9 mouse cellular contexts compared by ENCODE assay signal in the genomic region with DNA sequence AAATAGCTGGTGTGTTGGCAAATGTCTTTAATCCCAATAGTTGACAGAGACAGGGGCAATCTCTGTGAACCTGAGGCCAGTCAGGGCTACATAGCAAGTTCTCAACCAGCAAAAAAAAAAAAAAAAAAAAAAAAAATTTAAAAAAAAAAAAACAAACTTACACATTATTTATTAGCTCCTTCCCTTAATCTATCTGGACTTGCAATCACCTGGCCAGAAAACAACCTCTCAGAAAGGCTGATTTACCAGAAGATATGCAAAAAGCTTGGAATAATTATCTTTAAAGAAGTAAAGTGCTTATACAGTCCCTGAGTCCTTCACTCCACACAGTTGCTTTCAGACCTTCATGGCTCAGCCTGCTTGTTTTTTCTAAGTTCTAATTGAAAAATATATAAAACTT. TPM values are rescaled to one million over a fixed set of nuclear protein-coding genes. Genes with fewer than 3 reads are reported as not detected.
A peak's percentile ranks its signal among the peaks of the same experiment; 100 is the strongest.
DNase-seq lines count a peak whose midpoint lies in the region; ATAC-seq and TF ChIP-seq lines count a peak whose summit lies in the region.
"Had no signal": no experiment of that assay in that cellular context is flagged by ENCODE, and none has a peak within 500 bp of the region (broad histone marks: within the 10 kb centered on the region; RNA-seq: fewer than 3 reads in every experiment).

No protein-coding gene starts in this region.

- peak overlapping the region; percentile 65 for H3K4me2 ChIP-seq in forebrain, postnatal 0 days (ENCODE audit: low read depth)
- H3K4me2 ChIP-seq in liver, embryonic 16.5 days (ENCODE audit: low read depth, low read length): peak overlapping the region; percentile 97

- H3K79me2 ChIP-seq in C2C12 (ENCODE audit: control insufficient read depth, insufficient read depth): peaks cover 97% of the 10 kb centered on the region

- peak overlapping the region; percentile 95 for H3K4me3 ChIP-seq in erythroblast, embryonic 14.5 days (replicated peaks)
- peak overlapping the region; percentile 100 for H3K4me3 ChIP-seq in C2C12 (ENCODE audit: insufficient read depth, poor library complexity, severe bottlenecking)
- H3K4me3 ChIP-seq in forebrain, postnatal 0 days (ENCODE audit: low read depth, low read length): peak overlapping the region; percentile 84
- H3K4me3 ChIP-seq in liver, embryonic 16.5 days (ENCODE audit: low read depth, low read length): peak overlapping the region; percentile 96

- no peaks in the 10 kb centered on the region for H3K27me3 ChIP-seq in erythroblast, embryonic 14.5 days (ENCODE audit: control insufficient read depth)
- no peaks in the 10 kb centered on the region for H3K27me3 ChIP-seq in C2C12 (ENCODE audit: control insufficient read depth, insufficient read depth, insufficient read length)
- H3K27me3 ChIP-seq in forebrain, postnatal 0 days (ENCODE audit: insufficient read depth, low read length): no peaks in the 10 kb centered on the region
- no peaks in the 10 kb centered on the region for H3K27me3 ChIP-seq in liver, embryonic 16.5 days (ENCODE audit: control insufficient read depth, insufficient read depth, low read depth, low read length)

- no peak overlapping the region for H3ac ChIP-seq in C2C12 (ENCODE audit: control insufficient read depth, insufficient read length, low read depth)

- peaks cover 5% of the 10 kb centered on the region for H3K36me3 ChIP-seq in erythroblast, embryonic 14.5 days (ENCODE audit: control insufficient read depth)
- peaks cover 38% of the 10 kb centered on the region for H3K36me3 ChIP-seq in C2C12 (ENCODE audit: control insufficient read depth, insufficient read depth)
- H3K36me3 ChIP-seq in forebrain, postnatal 0 days (ENCODE audit: insufficient read depth): no peaks in the 10 kb centered on the region
- H3K36me3 ChIP-seq in liver, embryonic 16.5 days (ENCODE audit: control insufficient read depth, insufficient read depth): no peaks in the 10 kb centered on the region

- no peak for ATAC-seq in erythroblast, adult 5-6 weeks (replicated peaks; ENCODE audit: low FRiP score, poor library complexity, severe bottlenecking)
- no peak for ATAC-seq in forebrain, postnatal 0 days
- ATAC-seq in liver, embryonic 16.5 days (ENCODE audit: low read depth): no peak
- no peak for ATAC-seq in granulocyte monocyte progenitor cell, adult 5-6 weeks (replicated peaks; ENCODE audit: poor library complexity, severe bottlenecking)

- DNase-seq in forebrain, postnatal 0 days: no peak
- DNase-seq in retina, embryonic 14.5 days (ENCODE audit: low spot score): no peak
- DNase-seq in embryo, embryonic 11 days: no peak
- DNase-seq: heart, postnatal 36 days had no signal

- peaks cover 44% of the 10 kb centered on the region for H3K4me1 ChIP-seq in erythroblast, embryonic 14.5 days (ENCODE audit: control insufficient read depth)
- H3K4me1 ChIP-seq in forebrain, postnatal 0 days (ENCODE audit: insufficient read depth): peaks cover 16% of the 10 kb centered on the region
- H3K4me1 ChIP-seq in liver, embryonic 16.5 days (ENCODE audit: control insufficient read depth, low read depth, low read length): peaks cover 27% of the 10 kb centered on the region

- H3K79me3 ChIP-seq in C2C12 (ENCODE audit: low read depth): peaks cover 87% of the 10 kb centered on the region

- H3K27ac ChIP-seq in forebrain, postnatal 0 days (ENCODE audit: low read depth, low read length): no peak overlapping the region
- H3K27ac ChIP-seq in liver, embryonic 16.5 days (ENCODE audit: low read length): no peak overlapping the region

- no peaks in the 10 kb centered on the region for H3K9me3 ChIP-seq in erythroblast, embryonic 14.5 days (ENCODE audit: control insufficient read depth, low read length)
- no peaks in the 10 kb centered on the region for H3K9me3 ChIP-seq in forebrain, postnatal 0 days (ENCODE audit: low read length)
- no peaks in the 10 kb centered on the region for H3K9me3 ChIP-seq in liver, embryonic 16.5 days (replicated peaks; ENCODE audit: control insufficient read depth, low read length)

- no peak for TF ChIP-seq CTCF in C2C12 (IDR thresholded peaks at IDR 0.05; ENCODE audit: control insufficient read depth, insufficient read depth, insufficient read length)
- no peak for TF ChIP-seq CTCF in forebrain, postnatal 0 days (IDR thresholded peaks at IDR 0.05; ENCODE audit: low read depth)

- no peak overlapping the region for H3K9ac ChIP-seq in forebrain, postnatal 0 days
- peak overlapping the region; percentile 95 for H3K9ac ChIP-seq in liver, embryonic 16.5 days (ENCODE audit: low read depth, low read length)

TF ChIP-seq in C2C12, 6 proteins besides CTCF, POLR2A, EP300 and RAD21:
- TF ChIP-seq MYOD1 (IDR thresholded peaks at IDR 0.05; ENCODE audit: control insufficient read depth, insufficient read length, low read depth) (no peak), MYOG (IDR thresholded peaks at IDR 0.05; ENCODE audit: control insufficient read depth, extremely low read depth, insufficient read length) (no peak), CEBPB (IDR thresholded peaks at IDR 0.05; ENCODE audit: low read depth) (no peak), USF1 (IDR thresholded peaks at IDR 0.05; ENCODE audit: low read depth) (no peak), FOSL1 (IDR thresholded peaks at IDR 0.05; ENCODE audit: insufficient read depth, low read length, poor library complexity, severe bottlenecking) (no peak), MAX (IDR thresholded peaks at IDR 0.05) (no peak)

RNA-seq across cellular contexts. Expression of a gene that starts 1.7 kb away (rescaled TPM):
- 4.7 and 4.8 TPM in 2 replicates for polyA plus RNA-seq in erythroblast, embryonic 14.5 days (2012)
- total RNA-seq in erythroblast, adult 5-6 weeks (2015; ENCODE audit: low replicate concordance): 14.8 and 48.3 TPM in 2 replicates
- total RNA-seq in erythroblast, adult 5-6 weeks (2017; ENCODE audit: low replicate concordance): 27.7 and 35.1 TPM in 2 replicates
- 203 TPM for polyA plus RNA-seq in C2C12 (2012; fragmentation: generic; extraction: Trizol)
- 140 and 143 TPM in 2 replicates for total RNA-seq in forebrain, postnatal 0 days (2014; rRNA removed)
- polyA plus RNA-seq in forebrain, postnatal 0 days (2015; fragmentation: Nextera tagmentation; extraction: Ambion mirVana): 206 and 223 TPM in 2 replicates
- 59.2 and 59.4 TPM in 2 replicates for polyA plus RNA-seq in liver, embryonic 16.5 days (2015; fragmentation: Nextera tagmentation; extraction: Ambion mirVana)
- 134 and 171 TPM in 2 replicates for total RNA-seq in granulocyte monocyte progenitor cell, adult 5-6 weeks (2014; fragmentation: Nextera tagmentation)
- 292 and 310 TPM in 2 replicates for total RNA-seq in granulocyte monocyte progenitor cell, adult 5-6 weeks (2017)

RNA-seq across cellular contexts. Expression of a gene that starts 1.7 kb away (rescaled TPM):
- polyA plus RNA-seq in erythroblast, embryonic 14.5 days (2012): 0.03 and 0.06 TPM in 2 replicates
- total RNA-seq in erythroblast, adult 5-6 weeks (2015; ENCODE audit: low replicate concordance): 0.63 and 3.8 TPM in 2 replicates
- 3.3 and 7.2 TPM in 2 replicates for total RNA-seq in erythroblast, adult 5-6 weeks (2017; ENCODE audit: low replicate concordance)
- 7.4 TPM for polyA plus RNA-seq in C2C12 (2012; fragmentation: generic; extraction: Trizol)
- 6.5 and 8.5 TPM in 2 replicates for total RNA-seq in forebrain, postnatal 0 days (2014; rRNA removed)
- polyA plus RNA-seq in forebrain, postnatal 0 days (2015; fragmentation: Nextera tagmentation; extraction: Ambion mirVana): 4.3 and 7.4 TPM in 2 replicates
- polyA plus RNA-seq in liver, embryonic 16.5 days (2015; fragmentation: Nextera tagmentation; extraction: Ambion mirVana): 5.9 and 6.6 TPM in 2 replicates
- 14.8 and 17.3 TPM in 2 replicates for total RNA-seq in granulocyte monocyte progenitor cell, adult 5-6 weeks (2014; fragmentation: Nextera tagmentation)
- total RNA-seq in granulocyte monocyte progenitor cell, adult 5-6 weeks (2017): 17.1 and 22.4 TPM in 2 replicates

RNA-seq across cellular contexts. Expression of a gene that starts 9.9 kb away (rescaled TPM):
- 0.03 and 0.04 TPM in 2 replicates for polyA plus RNA-seq in erythroblast, embryonic 14.5 days (2012)
- not detected in 2 replicates for total RNA-seq in erythroblast, adult 5-6 weeks (2015; ENCODE audit: low replicate concordance)
- not detected in 2 replicates for total RNA-seq in erythroblast, adult 5-6 weeks (2017; ENCODE audit: low replicate concordance)
- 0.09 TPM for polyA plus RNA-seq in C2C12 (2012; fragmentation: generic; extraction: Trizol)
- total RNA-seq in forebrain, postnatal 0 days (2014; rRNA removed): not detected in 2 replicates
- 0.18 TPM in 1 of 2 replicates, not detected in the other for polyA plus RNA-seq in forebrain, postnatal 0 days (2015; fragmentation: Nextera tagmentation; extraction: Ambion mirVana)
- 0.39 and 0.77 TPM in 2 replicates for polyA plus RNA-seq in liver, embryonic 16.5 days (2015; fragmentation: Nextera tagmentation; extraction: Ambion mirVana)
- not detected in 2 replicates for total RNA-seq in granulocyte monocyte progenitor cell, adult 5-6 weeks (2014; fragmentation: Nextera tagmentation)
- not detected in 2 replicates for total RNA-seq in granulocyte monocyte progenitor cell, adult 5-6 weeks (2017)
- total RNA-seq: heart, postnatal 36 days had no signal

RNA-seq across cellular contexts. Expression of a gene that starts 37.6 kb away (rescaled TPM):
- 0.42 and 0.54 TPM in 2 replicates for polyA plus RNA-seq in erythroblast, embryonic 14.5 days (2012)
- 19.2 and 23.4 TPM in 2 replicates for total RNA-seq in erythroblast, adult 5-6 weeks (2015; ENCODE audit: low replicate concordance)
- 19.5 and 25.1 TPM in 2 replicates for total RNA-seq in erythroblast, adult 5-6 weeks (2017; ENCODE audit: low replicate concordance)
- polyA plus RNA-seq in C2C12 (2012; fragmentation: generic; extraction: Trizol): 64.7 TPM
- 78.8 and 80.7 TPM in 2 replicates for total RNA-seq in forebrain, postnatal 0 days (2014; rRNA removed)
- 121 and 123 TPM in 2 replicates for polyA plus RNA-seq in forebrain, postnatal 0 days (2015; fragmentation: Nextera tagmentation; extraction: Ambion mirVana)
- 36.2 and 38.3 TPM in 2 replicates for polyA plus RNA-seq in liver, embryonic 16.5 days (2015; fragmentation: Nextera tagmentation; extraction: Ambion mirVana)
- 66.2 and 71.3 TPM in 2 replicates for total RNA-seq in granulocyte monocyte progenitor cell, adult 5-6 weeks (2014; fragmentation: Nextera tagmentation)
- 69.2 and 87.4 TPM in 2 replicates for total RNA-seq in granulocyte monocyte progenitor cell, adult 5-6 weeks (2017)

Comparison
In these comparisons a context has a peak if more than half of its experiments do, and no peak if none do; other contexts are left out.
1. RNA of a gene that starts 1.7 kb away (polyA plus RNA-seq): 206 to 223 TPM in forebrain, postnatal 0 days, 203 TPM in C2C12 (single experiment) and 59.2 to 59.4 TPM in liver, embryonic 16.5 days; 4.7 to 4.8 TPM in erythroblast, embryonic 14.5 days; every median in the first group is over 10 times any median in the second.
2. Peak in every context shown above with its lines, with median percentiles within 50 percentile points of each other: H3K4me3 ChIP-seq.